Mouse (Mus musculus) monocyte, adult 2 months (primary cell): ENCODE results near the gene Rnft1.
A peak's percentile ranks its signal among the peaks of the same experiment; 100 is the strongest.
"Not testable (repeated sequence)": the region's sequence is repeated elsewhere in the genome, so short reads cannot be mapped to it uniquely, and the experiment has no call there.

Source experiments
- DNase-seq, 2 experiments: peaks; one replicate each; pipeline ENCODE4 v3.0.0; 2022; ENCODE audit warnings: low spot score in 2 of 2, low read depth in 1 of 2

The Rnft1 gene

DNA sequence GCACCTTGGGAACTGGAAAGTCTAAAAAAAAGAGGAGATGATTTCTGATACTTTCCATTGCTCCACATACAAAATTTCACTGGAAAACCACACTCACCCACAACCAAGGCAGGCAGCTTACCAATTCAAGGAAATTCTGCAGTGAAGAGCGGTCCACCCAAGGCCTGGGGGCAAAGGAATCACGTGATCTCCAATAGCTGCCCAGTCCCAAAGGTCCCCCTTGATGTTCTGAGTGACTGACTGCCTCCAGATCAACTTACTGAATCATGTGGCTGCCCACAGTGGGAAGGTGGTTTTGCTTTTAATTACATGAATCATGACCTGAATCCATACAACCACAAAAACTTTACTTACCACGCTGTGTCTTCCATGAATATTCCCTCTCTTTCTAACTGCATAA is 32.8 kb downstream of the Rnft1 start:
- DNase-seq: no peak

DNA sequence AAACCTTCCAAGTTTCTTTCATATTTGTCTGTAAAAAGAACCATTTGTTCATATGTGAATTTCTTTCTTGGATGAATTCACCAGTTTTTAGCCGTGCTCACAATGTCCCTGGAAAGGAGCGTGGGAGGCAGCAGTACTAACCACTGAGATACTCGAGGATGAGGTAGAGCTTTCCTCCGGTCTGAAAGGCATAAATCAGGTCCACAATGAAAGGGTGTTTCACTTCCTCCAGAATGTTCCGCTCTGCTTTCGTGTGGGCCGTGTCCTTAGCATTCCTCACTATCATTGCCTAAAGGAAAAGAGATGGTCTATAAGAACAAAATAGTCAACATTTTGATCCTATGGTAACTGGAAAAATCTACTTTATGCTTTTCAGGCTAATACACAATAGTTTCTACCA is 35.3 kb downstream of the Rnft1 start:
- DNase-seq: no peak

DNA sequence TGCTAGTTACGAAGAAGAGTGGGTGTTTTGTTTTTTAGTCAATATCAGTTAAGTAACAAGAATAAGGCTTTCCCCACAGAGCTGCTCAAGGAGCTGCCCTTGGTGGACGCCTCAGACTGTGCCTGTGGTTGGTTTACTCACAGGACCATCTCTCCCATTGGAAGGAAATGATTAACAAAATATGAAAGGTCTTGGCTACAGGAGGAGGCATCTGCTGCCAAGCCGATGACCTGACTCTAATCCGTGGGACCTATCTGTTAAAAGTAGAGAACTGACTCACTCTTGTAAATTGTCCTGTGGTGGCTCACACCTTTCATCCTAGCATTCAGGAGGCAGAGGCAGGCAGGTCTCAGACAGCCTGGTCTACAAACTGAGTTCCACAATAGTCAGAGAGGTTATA is 43.1 kb downstream of the Rnft1 start:
- no peak for DNase-seq

DNA sequence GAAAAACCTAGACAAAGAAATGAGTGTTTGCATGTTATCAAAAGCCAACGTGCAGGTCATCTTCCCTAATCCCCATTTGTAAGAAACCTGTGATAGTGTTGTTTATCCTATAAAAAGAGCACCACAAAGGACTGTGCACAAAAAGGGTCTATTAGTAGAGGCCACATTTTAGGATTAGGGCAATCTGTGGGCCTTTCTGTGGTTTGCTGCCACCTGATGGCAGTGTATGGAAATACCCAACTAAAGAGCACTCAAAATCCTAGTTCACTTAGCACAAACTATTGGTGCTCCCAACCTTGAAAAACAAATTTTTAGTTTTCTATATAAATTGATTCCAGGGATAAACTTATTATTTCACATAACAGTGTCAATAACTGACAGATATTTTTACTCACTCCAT is 48.4 kb downstream of the Rnft1 start:
- DNase-seq: no peak

DNA sequence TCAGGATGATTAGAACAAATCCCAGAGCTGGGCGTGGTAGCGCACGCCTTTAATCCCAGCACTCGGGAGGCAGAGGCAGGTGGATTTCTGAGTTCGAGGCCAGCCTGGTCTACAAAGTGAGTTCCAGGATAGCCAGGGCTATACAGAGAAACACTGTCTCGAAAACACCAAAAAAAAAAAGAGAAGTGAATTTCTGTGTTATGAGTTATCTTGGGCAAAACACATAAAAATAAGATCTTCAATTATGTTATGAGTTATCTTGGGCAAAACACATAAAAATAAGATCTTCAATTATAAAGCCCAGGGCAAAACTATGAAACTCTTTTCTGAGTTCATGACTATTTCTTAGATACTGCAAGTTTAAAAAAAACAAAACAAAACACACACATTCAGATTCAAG is 48.8 kb downstream of the Rnft1 start:
- not testable (repeated sequence) for DNase-seq

DNA sequence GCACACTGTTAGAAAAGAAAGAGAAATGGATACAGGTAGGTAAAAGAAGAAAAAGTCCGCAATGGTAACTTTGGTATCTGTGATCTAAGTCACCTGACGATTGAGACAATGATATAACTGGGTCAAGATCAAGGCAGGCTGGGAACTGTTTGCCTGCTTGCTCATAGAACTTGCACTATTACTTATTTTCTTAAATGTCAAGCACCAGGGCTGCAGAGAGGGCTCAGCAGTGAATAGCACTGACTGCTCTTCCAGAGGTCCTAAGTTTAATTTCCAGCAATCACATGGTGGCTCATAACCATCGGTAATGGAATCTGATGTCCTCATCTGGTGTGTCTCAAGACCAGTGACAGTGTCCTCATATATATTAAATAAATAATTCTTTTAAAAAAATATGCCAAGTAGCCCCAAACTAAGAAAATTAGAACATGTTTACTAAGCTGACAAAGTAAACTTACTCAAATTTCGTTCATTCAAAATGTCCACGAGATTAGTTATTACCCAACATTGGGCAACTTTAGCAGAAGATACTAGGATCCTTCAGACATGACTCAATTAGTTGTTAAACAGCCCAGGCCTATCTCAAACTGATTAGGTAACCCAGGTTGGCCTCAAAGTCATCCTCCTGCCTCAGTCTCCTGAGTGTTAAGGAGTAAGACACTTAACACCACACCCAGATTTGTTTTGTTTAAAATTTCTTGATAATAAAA is 49.9 kb downstream of the Rnft1 start:
- no peak for DNase-seq

DNA sequence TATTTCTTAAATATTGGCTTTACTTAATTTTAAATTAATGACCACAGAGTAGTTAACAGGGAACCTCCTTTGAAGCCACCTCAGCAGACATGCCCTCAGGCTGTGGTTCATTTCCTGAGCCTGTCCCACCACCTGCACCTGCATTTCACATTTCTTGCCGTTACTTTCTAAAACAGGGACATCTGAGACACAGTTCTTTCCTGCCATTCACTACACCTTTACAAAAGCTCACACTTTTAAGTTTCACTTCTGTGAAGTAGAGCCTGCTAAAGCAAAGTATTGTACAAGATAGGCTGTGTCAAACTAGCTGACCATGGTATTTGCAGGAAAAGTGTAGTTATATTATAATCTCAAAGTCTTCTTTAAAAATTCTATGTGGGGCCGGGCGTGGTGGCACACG is 54.3 kb downstream of the Rnft1 start:
- no peak for DNase-seq

DNA sequence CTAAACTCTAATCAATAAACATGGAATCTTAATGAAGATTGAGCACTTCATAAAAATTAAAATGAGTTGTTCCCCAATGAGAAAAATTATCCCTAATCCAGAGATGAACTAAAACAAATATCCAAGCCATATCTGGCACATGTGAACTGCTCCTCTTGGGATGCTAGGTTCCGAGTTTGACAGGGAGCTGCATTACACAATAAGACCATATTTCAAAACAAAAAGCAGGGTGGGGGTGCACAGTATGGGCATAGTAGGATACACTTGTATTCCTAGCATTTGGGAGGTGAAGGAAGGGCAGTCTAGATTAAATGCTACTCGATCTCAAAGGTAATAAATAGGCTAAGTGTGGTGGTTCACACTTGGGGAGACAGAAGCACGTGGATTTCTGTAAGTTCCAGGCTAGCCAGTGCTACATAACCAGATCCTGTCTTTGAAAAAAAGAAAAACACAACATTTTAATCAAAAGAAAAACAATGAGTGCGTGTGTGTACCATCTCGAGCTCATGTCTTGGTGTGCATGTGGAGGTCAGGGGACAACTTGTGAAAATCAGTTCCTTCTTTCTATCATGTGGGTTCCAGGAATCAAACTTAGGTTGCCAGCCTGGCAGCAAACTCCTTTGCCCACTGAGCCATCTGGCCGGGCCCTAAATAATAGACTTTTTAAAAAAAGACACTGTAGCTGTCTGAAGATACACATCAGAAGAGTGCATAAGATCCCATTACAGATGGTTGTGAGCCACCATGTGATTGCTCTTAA is 55.4 kb downstream of the Rnft1 start:
- DNase-seq: no peak

DNA sequence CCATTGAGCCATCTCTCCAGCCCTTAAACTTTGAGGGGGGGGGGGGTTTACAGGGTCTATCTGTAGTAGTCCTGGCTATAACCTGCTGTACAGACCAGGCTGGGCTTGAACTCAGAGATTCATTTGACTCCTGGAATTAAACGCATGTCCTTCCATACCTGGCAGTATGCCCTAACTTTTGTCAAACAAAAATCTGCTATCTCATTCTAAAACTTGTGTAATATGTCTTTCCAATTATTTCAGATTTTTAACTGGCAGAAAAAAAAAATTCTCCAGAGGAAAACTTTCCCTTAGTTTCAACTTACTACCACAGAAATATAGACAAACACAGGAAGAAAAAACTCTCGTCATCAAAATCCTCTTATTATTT is 56.0 kb downstream of the Rnft1 start:
- no peak for DNase-seq

DNA sequence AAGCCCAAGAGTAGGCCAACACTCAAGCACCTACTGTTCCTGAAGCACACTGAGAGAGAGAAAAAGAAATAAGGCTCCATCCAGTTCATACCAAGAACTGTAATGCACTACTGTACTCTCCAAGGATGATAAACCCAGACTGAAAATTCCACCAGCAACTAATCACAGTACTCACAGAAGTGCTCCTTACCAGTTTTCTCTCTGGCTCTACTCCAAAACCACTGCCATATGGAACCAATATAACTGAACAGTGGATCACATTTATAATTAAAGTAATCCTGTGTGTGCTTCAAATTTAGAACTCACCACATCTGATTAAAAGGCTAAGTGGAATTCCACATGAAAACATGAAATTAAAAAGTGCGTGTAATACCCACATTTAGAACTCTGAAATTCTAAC is 58.4 kb downstream of the Rnft1 start:
- no peak for DNase-seq

DNA sequence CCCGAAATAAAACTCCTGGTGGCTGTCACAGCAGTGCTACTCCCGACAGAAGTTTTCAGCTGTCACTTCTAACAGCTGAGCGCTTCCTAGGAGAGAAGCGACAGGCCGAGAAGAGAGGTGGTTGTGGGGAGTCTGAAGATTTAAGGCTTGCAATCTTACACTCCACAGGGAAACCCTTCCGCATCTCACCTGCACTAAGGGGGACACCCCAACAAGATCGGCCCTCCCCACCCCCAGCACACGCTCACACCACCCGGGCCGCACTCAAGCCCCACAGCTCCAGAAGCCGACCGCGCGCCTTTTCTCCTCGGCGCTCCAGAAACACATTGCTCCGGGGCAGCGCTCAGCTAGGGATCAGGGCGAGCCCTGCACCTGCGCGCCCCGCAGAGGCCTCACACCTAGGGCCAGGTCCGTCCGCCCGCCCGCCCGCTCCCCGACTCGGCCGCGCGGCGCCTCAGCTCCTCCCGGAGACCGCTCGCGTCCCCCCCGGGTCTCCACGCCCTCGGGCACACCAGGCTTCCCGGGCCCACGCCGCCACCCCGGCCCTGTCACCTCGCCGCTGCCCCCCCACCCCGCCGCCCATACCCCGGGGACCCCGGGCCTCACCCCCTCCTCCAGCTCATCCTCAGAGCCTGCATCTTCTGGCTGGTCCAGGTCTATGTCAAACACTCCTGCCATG is 59.6 kb downstream of the Rnft1 start:
- peak in 1 of 2 experiments; percentile 3 for DNase-seq

DNA sequence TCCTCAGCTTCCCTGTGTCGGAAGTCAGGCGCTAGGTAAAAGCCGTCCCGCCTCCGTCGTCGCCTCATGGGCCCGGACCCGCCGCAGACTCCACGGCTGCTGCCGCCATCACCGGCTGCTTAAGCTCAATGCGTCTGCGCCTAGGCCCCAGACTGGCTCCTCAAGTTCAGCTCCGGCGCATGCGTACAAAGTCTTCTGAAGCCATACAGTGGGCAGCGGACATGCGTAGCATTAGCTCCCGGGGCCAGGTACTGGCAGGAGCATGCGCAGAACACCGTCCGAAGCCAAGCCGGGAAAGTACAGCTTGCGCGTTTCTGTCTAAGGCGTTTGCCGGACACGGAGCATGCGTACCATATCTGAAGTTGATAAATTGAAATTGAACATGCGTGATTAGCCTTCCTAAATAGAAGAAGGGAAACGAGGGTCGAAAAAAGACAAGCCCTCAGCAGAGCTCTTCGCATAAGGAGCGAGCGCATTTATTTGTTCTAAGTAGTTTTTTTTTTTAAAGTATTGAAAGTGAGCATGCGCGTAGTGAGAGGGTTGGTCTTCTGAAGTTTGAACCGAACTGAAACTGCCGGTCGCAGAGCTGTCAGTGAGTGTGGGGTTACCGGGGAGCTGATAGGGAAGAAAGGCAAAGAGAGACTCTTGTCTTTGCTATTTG is 60.3 kb downstream of the Rnft1 start, which contains the start of the genes Rps6kb1 and Tubd1:
Gene Rps6kb1 (minus strand): TSS at position 167 of the 661 bp plus-strand sequence.
Gene Tubd1 (plus strand): TSS at position 353 of the 661 bp plus-strand sequence.
- DNase-seq: peak; percentile 98

DNA sequence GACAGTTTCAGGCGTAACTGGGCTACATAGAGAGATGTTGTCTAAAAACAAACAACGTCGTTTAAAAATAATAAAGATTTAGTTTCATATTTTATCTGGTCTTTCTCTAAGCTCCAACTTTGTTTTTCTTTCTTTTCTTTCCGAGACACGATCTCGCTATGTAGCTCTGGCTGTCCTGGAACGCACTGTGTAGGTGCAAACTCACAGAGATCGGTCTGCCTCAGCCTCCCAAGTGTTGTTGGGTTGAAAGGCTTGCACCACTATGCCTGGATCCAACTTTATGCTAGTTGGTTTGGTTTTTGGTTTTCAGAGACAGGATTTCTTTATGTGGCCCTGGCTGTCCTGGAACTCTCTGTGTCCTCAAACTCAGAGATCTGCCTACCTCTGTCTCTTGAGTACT is 61.1 kb downstream of the Rnft1 start:
- no peak for DNase-seq

DNA sequence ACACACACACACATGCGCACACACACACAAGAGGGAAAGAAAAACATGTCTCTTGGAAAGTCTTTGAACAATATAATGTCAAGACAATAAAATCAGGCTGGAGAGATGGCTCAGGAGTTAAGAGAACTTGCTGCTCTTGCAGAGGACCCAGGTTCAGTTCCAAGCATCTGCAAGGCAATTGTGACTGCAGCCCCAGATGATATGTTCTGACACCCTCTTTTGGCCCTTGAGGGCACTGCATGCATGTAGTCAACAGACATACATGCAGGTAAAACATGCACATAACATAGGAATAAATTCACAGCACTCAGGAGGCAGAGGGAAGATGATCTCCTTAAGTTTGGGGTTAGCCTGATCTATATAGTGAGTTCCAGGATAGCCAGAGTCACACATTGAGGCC is 63.0 kb downstream of the Rnft1 start:
- DNase-seq: no peak
